Mouse (Mus musculus) forebrain, embryonic 14.5 days (tissue): ENCODE results near the gene Fktn. TPM values are rescaled to one million over a fixed set of nuclear protein-coding genes. Genes with fewer than 3 reads are reported as not detected.

Source experiments
- ATAC-seq: fragments of 200-750 bp; cut with Nextera tagmentation; 2 replicates; pipeline ENCODE4 v1.8.0; 2017; ENCODE audit warnings: mild to moderate bottlenecking, moderate library complexity
- DNase-seq: peaks from one replicate; pipeline ENCODE4 v3.0.0-alpha.2; 2015; ENCODE audit warnings: low spot score
- H3K27ac ChIP-seq: fragments of 300-500 bp; sonication (generic); 2 replicates; pipeline ENCODE4 v1.5.1; 2014; ENCODE audit warnings: low read depth, mild to moderate bottlenecking, control low read depth, low read length, moderate library complexity
- H3K27me3 ChIP-seq: fragments of 300-500 bp; sonication (generic); replicated peaks from 2 replicates; pipeline ENCODE4 v1.6.1; 2014; ENCODE audit warnings: low read length, control low read depth, mixed read lengths; ENCODE audit not compliant: control insufficient read depth, insufficient read depth
- H3K36me3 ChIP-seq: fragments of 300-500 bp; sonication (generic); 2 replicates; pipeline ENCODE4 v1.6.1; 2014; ENCODE audit warnings: low read length, control low read depth; ENCODE audit not compliant: control insufficient read depth, insufficient read depth
- H3K4me1 ChIP-seq: fragments of 300-500 bp; sonication (generic); 2 replicates; pipeline ENCODE4 v1.6.1; 2014; ENCODE audit warnings: antibody characterized with exemption, low read length, control low read depth; ENCODE audit not compliant: control insufficient read depth, insufficient read depth
- H3K4me2 ChIP-seq: fragments of 300-500 bp; sonication (generic); 2 replicates; pipeline ENCODE4 v1.6.1; 2014; ENCODE audit warnings: mild to moderate bottlenecking, control low read depth, low read length
- H3K4me3 ChIP-seq: fragments of 300-500 bp; sonication (generic); 2 replicates; pipeline ENCODE4 v1.5.1; 2014; ENCODE audit warnings: low read depth, low read length, control low read depth
- H3K9ac ChIP-seq: fragments of 300-500 bp; sonication (generic); 2 replicates; pipeline ENCODE4 v1.6.1; 2014; ENCODE audit warnings: mild to moderate bottlenecking, low read length, control low read depth, moderate library complexity
- H3K9me3 ChIP-seq: fragments of 300-500 bp; sonication (generic); replicated peaks from 2 replicates; pipeline ENCODE4 v1.6.1; 2016; ENCODE audit warnings: low read length, control low read depth, mixed read lengths; ENCODE audit not compliant: control insufficient read depth
- WGBS: fragments of 180-500 bp; shearing (Covaris S2); extraction: QIAGEN DNeasy Blood & Tissue Kit; methylation state at CpG from one replicate; pipeline ENCODE4 v1.1.7; 2014; 5-methylcytosine and 5-hydroxymethylcytosine counted together
- polyA plus RNA-seq: library from polyadenylated mRNA; unstranded; fragments of >200 nt; fragmentation: Nextera tagmentation; extraction: Ambion mirVana; gene quantifications from 2 replicates; pipeline ENCODE4 v1.2.1, GENCODE M21; 2014

Gene Fktn
- polyA plus RNA-seq, 1 experiment from 2014 or later, result 12.5 TPM

GRCm38 (mm10) chr4:53785746-53786398, 72.1 kb downstream of the Fktn start:
- no peak for ATAC-seq
- Histone ChIP-seq H3K9me3 (no peaks in the 10 kb centered on the region), H3K4me1 (no peaks in the 10 kb centered on the region), H3K4me3 (no peak overlapping the region), H3K4me2 (no peak overlapping the region), H3K27ac (no peak overlapping the region), H3K27me3 (no peaks in the 10 kb centered on the region), H3K36me3 (no peaks in the 10 kb centered on the region), H3K9ac (no peak overlapping the region)
- 86% methylated on average over 15 of the region's 15 CpGs for WGBS
- DNase-seq, result no peak

- ATAC-seq, result no peak
These were observed 73.1 kb downstream of the Fktn start for GRCm38 (mm10) chr4:53786851-53787250.

GRCm38 (mm10) chr4:53789346-53789745, 75.5 kb downstream of the Fktn start:
- no peak for DNase-seq

More at GRCm38 (mm10) chr4:53786851-53787250, 73.1 kb downstream of the Fktn start:
- H3K4me2 ChIP-seq, result no peak overlapping the region
- no peak for DNase-seq
- no peak overlapping the region for H3K4me3 ChIP-seq
- no peak overlapping the region for H3K27ac ChIP-seq
- no peaks in the 10 kb centered on the region for H3K9me3 ChIP-seq
- H3K27me3 ChIP-seq, result no peaks in the 10 kb centered on the region
- no peaks in the 10 kb centered on the region for H3K4me1 ChIP-seq
- no peaks in the 10 kb centered on the region for H3K36me3 ChIP-seq
- 68% methylated on average over 5 of the region's 5 CpGs for WGBS
- H3K9ac ChIP-seq, result no peak overlapping the region

GRCm38 (mm10) chr4:53794257-53794966, 80.6 kb downstream of the Fktn start:
- Histone ChIP-seq H3K9ac (no peak overlapping the region), H3K9me3 (no peaks in the 10 kb centered on the region), H3K27ac (no peak overlapping the region), H3K4me1 (no peaks in the 10 kb centered on the region; the same call in 1 of the 2 replicates), H3K4me3 (no peak overlapping the region), H3K27me3 (no peaks in the 10 kb centered on the region), H3K4me2 (no peak overlapping the region), H3K36me3 (no peaks in the 10 kb centered on the region)
- ATAC-seq (no peak), DNase-seq (no peak)
- WGBS, result 93% methylated on average over 5 of the region's 5 CpGs

More at GRCm38 (mm10) chr4:53789346-53789745, 75.5 kb downstream of the Fktn start:
- no peak overlapping the region for H3K4me2 ChIP-seq
- no peak overlapping the region for H3K9ac ChIP-seq
- H3K27ac ChIP-seq, result no peak overlapping the region
- H3K9me3 ChIP-seq, result no peaks in the 10 kb centered on the region
- WGBS, result 7% methylated on average over 4 of the region's 4 CpGs
- H3K4me3 ChIP-seq, result no peak overlapping the region
- H3K27me3 ChIP-seq, result no peaks in the 10 kb centered on the region
- H3K36me3 ChIP-seq, result no peaks in the 10 kb centered on the region
- no peak for ATAC-seq
- H3K4me1 ChIP-seq, result no peaks in the 10 kb centered on the region

- WGBS, result 8% methylated on average over 2 of the region's 2 CpGs
- H3K4me2 ChIP-seq, result no peak overlapping the region
- no peaks in the 10 kb centered on the region for H3K27me3 ChIP-seq
- no peaks in the 10 kb centered on the region for H3K9me3 ChIP-seq
- no peaks in the 10 kb centered on the region for H3K36me3 ChIP-seq
- no peak overlapping the region for H3K9ac ChIP-seq
- no peaks in the 10 kb centered on the region; the same call in 1 of the 2 replicates for H3K4me1 ChIP-seq
- no peak overlapping the region for H3K27ac ChIP-seq
- H3K4me3 ChIP-seq, result no peak overlapping the region
- ATAC-seq (no peak), DNase-seq (no peak)
These were observed 81.3 kb downstream of the Fktn start for GRCm38 (mm10) chr4:53795086-53795485.

GRCm38 (mm10) chr4:53795706-53796105, 81.9 kb downstream of the Fktn start:
- no peak overlapping the region for H3K27ac ChIP-seq
- DNase-seq, result no peak
- no peaks in the 10 kb centered on the region for H3K36me3 ChIP-seq
- H3K9me3 ChIP-seq, result no peaks in the 10 kb centered on the region
- H3K4me3 ChIP-seq, result no peak overlapping the region
- ATAC-seq, result no peak
- H3K4me1 ChIP-seq, result no peaks in the 10 kb centered on the region; the same call in 1 of the 2 replicates
- H3K4me2 ChIP-seq, result no peak overlapping the region
- WGBS, result 80% methylated on average over 2 of the region's 2 CpGs
- no peak overlapping the region for H3K9ac ChIP-seq
- no peaks in the 10 kb centered on the region for H3K27me3 ChIP-seq

- no peak overlapping the region for H3K27ac ChIP-seq
- no peaks in the 10 kb centered on the region for H3K27me3 ChIP-seq
- H3K4me1 ChIP-seq, result no peaks in the 10 kb centered on the region; the same call in 1 of the 2 replicates
- ATAC-seq (peak; percentile 85), DNase-seq (peak; percentile 61)
- no peaks in the 10 kb centered on the region for H3K36me3 ChIP-seq
- peak overlapping the region; percentile 2; the same call in 1 of the 2 replicates for H3K9ac ChIP-seq
- WGBS, result 4% methylated on average over 18 of the region's 18 CpGs
- H3K9me3 ChIP-seq, result no peaks in the 10 kb centered on the region
- peak overlapping the region; percentile 34 for H3K4me2 ChIP-seq
- H3K4me3 ChIP-seq, result no peak overlapping the region
These were observed 83.3 kb downstream of the Fktn start for GRCm38 (mm10) chr4:53796865-53797772.

GRCm38 (mm10) chr4:53798896-53799676, 85.3 kb downstream of the Fktn start:
- H3K36me3 ChIP-seq, result no peaks in the 10 kb centered on the region
- 29% methylated on average over 7 of the region's 7 CpGs for WGBS
- H3K4me1 ChIP-seq, result no peaks in the 10 kb centered on the region; the same call in 1 of the 2 replicates
- DNase-seq, result no peak
- H3K27me3 ChIP-seq, result no peaks in the 10 kb centered on the region
- H3K9me3 ChIP-seq, result no peaks in the 10 kb centered on the region
- no peak overlapping the region for H3K9ac ChIP-seq
- H3K27ac ChIP-seq, result no peak overlapping the region
- no peak for ATAC-seq
- H3K4me2 ChIP-seq, result no peak overlapping the region
- no peak overlapping the region for H3K4me3 ChIP-seq
